Mouse (Mus musculus) bone marrow, adult 2 months (tissue): ENCODE results near the gene Opa3. TPM values are rescaled to one million over a fixed set of nuclear protein-coding genes. Genes with fewer than 3 reads are reported as not detected.
"Not testable (repeated sequence)": the region's sequence is repeated elsewhere in the genome, so short reads cannot be mapped to it uniquely, and the experiment has no call there.

Source experiments
- H3K27ac ChIP-seq: fragments of 200-500 bp; 2 replicates; pipeline ENCODE4 v1.5.1; 2012; ENCODE audit warnings: low read depth, mild to moderate bottlenecking, control low read depth, inconsistent platforms, low read length; ENCODE audit not compliant: control insufficient read depth, poor library complexity, insufficient read depth
- H3K4me1 ChIP-seq: fragments of 200-500 bp; 2 replicates; pipeline ENCODE4 v1.6.1; 2011; ENCODE audit warnings: low read length; ENCODE audit not compliant: control insufficient read depth, insufficient read depth
- H3K4me3 ChIP-seq: fragments of 200-500 bp; replicated peaks from 2 replicates; pipeline ENCODE3; 2011; ENCODE audit warnings: mild to moderate bottlenecking, low read depth, low read length, control low read depth; ENCODE audit not compliant: control insufficient read depth
- CTCF ChIP-seq: fragments of 200-500 bp; IDR thresholded peaks from 2 replicates; pipeline ENCODE4 v1.5.1; 2011; ENCODE audit warnings: low read length, control low read depth; ENCODE audit not compliant: control insufficient read depth, insufficient read depth
- POLR2A ChIP-seq: fragments of 200-500 bp; IDR thresholded peaks from 2 replicates; pipeline ENCODE4 v1.6.1; 2011; ENCODE audit warnings: low read depth, mild to moderate bottlenecking, control low read depth, low read length, borderline replicate concordance; ENCODE audit not compliant: control insufficient read depth
- WGBS: fragments of 180-500 bp; shearing (Covaris S2); methylation state at CpG from one replicate; pipeline ENCODE4 v1.1.7; 2018; 5-methylcytosine and 5-hydroxymethylcytosine counted together
- polyA plus RNA-seq: library from polyadenylated mRNA; stranded (reverse); fragments of >200 nt; gene quantifications from 2 replicates; pipeline ENCODE4 v1.2.4, GENCODE M21; 2011; ENCODE audit warnings: low replicate concordance; ENCODE audit not compliant: missing spikeins, insufficient read depth, insufficient read length

Gene Opa3
- polyA plus RNA-seq, 1 experiment = 7.5 TPM

- peaks cover 1% of the 10 kb centered on the region for H3K4me1 ChIP-seq
- peak within 1 kb of the TSS; percentile 95 for H3K27ac ChIP-seq
- under 1% methylated on average over 62 of the region's 62 CpGs for WGBS
- peak within 1 kb of the TSS; percentile 71 for H3K4me3 ChIP-seq
- TF ChIP-seq POLR2A (peak; percentile 91), CTCF (no peak)
These were observed 43.4 kb downstream of the Opa3 start, which contains the start of gene Vasp for GRCm38 (mm10) chr7:19271238-19272172. TSS of gene Vasp (minus strand) at chr7:19271817.

- TF ChIP-seq POLR2A (peak; percentile 35; the same call in 1 of the 2 replicates), CTCF (no peak)
- Histone ChIP-seq H3K4me1 (no peaks in the 10 kb centered on the region; the same call in 1 of the 2 replicates), H3K4me3 (peak overlapping the region; percentile 71), H3K27ac (peak overlapping the region; percentile 95)
- WGBS = under 1% methylated on average over 36 of the region's 36 CpGs
These were observed 44.1 kb downstream of the Opa3 start for GRCm38 (mm10) chr7:19272173-19272764.

DNA sequence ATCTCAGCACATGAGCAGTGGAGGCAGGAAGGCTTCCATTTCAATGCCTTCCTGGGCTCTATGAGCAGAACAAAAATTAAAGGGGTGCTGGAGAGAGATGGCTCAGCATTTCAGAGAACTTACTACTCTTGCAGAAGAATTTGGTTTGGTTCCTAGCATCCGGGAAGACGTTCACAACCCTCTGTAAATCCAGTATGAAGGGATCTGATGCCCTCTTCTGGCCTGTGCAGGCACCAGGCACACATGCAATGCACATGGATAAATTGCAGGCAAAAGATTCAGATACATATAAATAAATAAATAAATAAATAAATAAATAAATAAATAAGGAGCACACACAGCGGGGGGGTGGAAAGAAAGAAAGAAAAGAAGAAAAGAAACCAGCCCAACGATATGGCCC lies 48.1 kb downstream of the Opa3 start:
- Histone ChIP-seq H3K4me1 (no peaks in the 10 kb centered on the region; the same call in 1 of the 2 replicates), H3K4me3 (no peak overlapping the region), H3K27ac (no peak overlapping the region)
- WGBS = 46% methylated on average over 4 of the region's 4 CpGs
- TF ChIP-seq CTCF = peak; percentile 66
- TF ChIP-seq POLR2A = no peak

DNA sequence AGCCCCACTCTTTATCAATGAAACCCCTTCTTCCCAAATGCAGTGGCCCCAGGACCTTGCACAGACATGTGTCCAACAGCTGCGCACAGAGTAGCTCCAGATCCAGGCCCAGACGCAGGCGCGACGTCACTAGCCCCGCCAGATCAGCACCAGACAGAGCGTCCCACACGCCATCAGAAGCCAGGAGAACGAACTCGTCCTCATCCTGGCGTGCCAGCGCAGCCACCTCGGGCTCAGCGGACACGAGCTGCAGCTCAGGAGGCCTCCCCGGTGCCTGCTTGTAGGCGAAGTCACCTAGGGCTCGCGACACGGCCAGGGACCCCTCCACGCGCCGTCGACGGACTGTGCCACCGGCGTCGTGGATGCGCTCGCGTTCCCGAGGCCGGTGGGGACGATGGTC lies 50.9 kb downstream of the Opa3 start:
- Histone ChIP-seq H3K27ac (no peak overlapping the region), H3K4me3 (no peak overlapping the region), H3K4me1 (no peaks in the 10 kb centered on the region)
- no peak for TF ChIP-seq CTCF
- TF ChIP-seq POLR2A = no peak
- WGBS = 6% methylated on average over 34 of the region's 34 CpGs

- Histone ChIP-seq H3K4me1 (no peaks in the 10 kb centered on the region), H3K4me3 (no peak within 1 kb of the TSS), H3K27ac (no peak within 1 kb of the TSS)
- WGBS = 1% methylated on average over 46 of the region's 46 CpGs
- TF ChIP-seq CTCF (peak; percentile 11; the same call in 1 of the 2 replicates), POLR2A (no peak)
These were observed 51.5 kb downstream of the Opa3 start, which contains the start of gene Ppm1n for GRCm38 (mm10) chr7:19279581-19280114. TSS of gene Ppm1n (minus strand) at chr7:19280064.

GRCm38 (mm10) chr7:19281680-19282304 lies 53.7 kb downstream of the Opa3 start:
- H3K4me3 ChIP-seq, H3K4me1 ChIP-seq, H3K27ac ChIP-seq: not testable (repeated sequence)
- 39% methylated on average over 6 of the region's 6 CpGs for WGBS

- TF ChIP-seq CTCF (no peak), POLR2A (no peak)
- peak within 1 kb of the TSS; percentile 28 for H3K4me3 ChIP-seq
- no peak within 1 kb of the TSS for H3K27ac ChIP-seq
These were observed 54.3 kb downstream of the Opa3 start, which contains the start of gene Rtn2 for GRCm38 (mm10) chr7:19282385-19282784. TSS of gene Rtn2 (plus strand) at chr7:19282624.

More at GRCm38 (mm10) chr7:19282385-19282784, 54.3 kb downstream of the Opa3 start, which contains the start of gene Rtn2:
- H3K4me1 ChIP-seq = no peaks in the 10 kb centered on the region
- WGBS = 1% methylated on average over 35 of the region's 37 CpGs
